Mouse (Mus musculus): ENCODE data around the gene Tubb3. TPM values are rescaled to one million over a fixed set of nuclear protein-coding genes. Genes with fewer than 3 reads are reported as not detected.

Tubb3 gene
- not detected for total RNA-seq (2023)

DNA sequence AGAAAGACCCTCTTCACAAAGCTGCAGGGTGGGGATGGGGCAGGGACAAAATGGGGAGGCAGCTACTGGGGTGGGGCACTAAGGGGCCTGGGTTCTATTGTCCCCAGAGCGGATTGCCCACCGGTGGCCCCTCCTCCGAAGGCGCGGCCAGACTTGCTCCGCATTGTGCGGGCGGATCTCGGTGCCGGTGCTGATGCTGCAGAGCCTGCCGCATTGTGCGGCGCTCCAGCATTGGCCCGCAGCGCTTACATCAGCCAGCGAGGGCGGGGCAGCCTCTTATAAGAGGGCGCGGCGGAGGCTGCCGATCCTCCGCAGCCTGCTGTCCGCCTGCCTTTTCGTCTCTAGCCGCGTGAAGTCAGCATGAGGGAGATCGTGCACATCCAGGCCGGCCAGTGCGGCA, at the start of gene Tubb3:
TSS of gene Tubb3 (plus strand) at position 179 of the 400 bp plus-strand sequence.

DNA sequence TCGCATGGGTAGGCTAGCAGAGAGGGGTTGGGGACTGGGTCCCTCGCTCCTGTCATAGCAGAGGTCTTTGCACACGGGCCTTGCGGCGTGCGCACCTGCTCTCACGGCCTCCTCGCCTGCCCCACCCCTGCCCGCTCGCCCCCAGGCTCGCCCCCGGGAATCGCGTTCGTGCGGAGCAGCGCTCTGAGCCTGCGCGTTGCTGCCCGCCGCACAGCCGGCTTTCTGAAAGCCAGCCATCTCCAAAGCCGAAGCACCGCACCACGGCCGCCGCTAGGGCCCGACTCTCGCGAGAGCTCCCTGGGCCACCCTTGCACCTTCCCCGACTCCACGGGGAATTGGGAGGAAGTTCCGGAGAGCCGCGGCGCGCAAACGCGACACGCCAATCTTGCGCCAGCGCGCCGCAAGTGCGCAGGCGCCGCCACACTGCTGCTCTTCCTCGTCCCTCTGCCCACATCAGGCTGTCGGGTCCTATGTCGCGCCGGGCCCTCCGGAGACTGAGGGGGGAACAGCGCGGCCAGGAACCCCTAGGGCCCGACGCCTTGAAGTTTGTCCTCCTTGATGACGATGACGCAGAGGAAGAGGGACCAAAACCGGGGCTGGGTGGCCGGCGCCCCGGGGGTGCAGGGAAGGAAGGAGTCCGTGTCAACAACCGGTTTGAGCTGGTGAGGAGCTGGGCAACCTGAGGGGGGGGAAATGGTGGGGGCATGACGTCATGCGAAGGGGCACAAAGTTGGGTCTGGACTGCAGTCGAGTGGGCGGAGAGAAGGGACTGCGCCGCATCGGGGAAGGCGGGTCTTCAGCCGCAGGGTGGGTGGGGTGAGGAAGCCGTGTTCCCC, 37.6 kb upstream of the Tubb3 start, which contains the start of gene Tcf25:
TSS of gene Tcf25 (plus strand) at position 351 of the 836 bp plus-strand sequence.

DNA sequence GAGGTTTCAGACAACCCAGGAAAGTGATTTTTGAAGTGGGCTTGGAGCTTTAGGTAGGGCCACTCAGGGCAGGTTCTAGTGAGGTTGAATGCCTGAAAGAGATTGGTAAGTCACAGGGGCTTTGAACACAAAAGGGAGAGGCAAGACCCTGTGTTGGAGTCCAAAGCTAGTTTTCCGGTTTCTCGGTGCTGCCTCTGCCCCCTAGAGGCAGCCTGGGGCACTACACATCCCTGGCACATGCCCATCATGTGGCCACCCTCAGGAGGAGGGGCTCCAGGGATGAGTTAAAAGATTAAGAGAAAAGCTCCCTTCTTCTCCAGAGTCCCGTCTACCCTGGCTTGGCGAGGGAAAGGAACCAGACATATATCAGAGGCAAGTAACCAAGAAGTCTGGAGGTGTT, 4.4 kb upstream of the Tubb3 start, which contains the start of gene Mc1r:
TSS of gene Mc1r (plus strand) at position 322 of the 400 bp plus-strand sequence.

DNA sequence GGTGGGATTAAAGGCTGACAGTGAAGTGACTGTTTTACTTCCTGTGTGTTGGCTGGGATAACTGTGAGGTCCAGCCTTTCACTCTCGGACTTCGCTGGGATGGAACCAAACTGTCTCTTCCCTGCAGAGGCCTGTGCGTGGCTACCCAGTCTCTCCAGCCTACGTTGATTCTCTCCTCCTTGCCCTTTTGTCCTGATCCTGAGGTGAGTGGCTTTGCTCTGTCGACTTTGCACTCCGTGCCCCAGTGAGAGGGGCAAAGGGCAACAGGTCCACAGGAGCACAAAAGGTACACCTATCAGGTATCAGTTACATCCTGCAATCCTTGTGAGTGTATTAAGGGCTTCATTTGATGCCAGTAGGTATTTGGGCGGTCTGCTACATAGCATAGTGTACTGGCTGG, 12.2 kb downstream of the Tubb3 start, which contains the start of gene Def8:
TSS of gene Def8 (plus strand) at position 87 of the 400 bp plus-strand sequence.

Other genes with a start within 250 kb of the Tubb3 start
- gene Dpep1, start 225.2 kb upstream of the Tubb3 start, total RNA-seq (2023), result not detected
- 10 to 100 TPM; 78.8 to 88.5 TPM for gene Chmp1a, start 198.7 kb upstream of the Tubb3 start, total RNA-seq (2023)
- gene Spata33, start 198.6 kb upstream of the Tubb3 start, total RNA-seq (2023), result not detected
- gene Cdk10, start 186.6 kb upstream of the Tubb3 start, total RNA-seq (2023), result 10 to 100 TPM; 63.8 to 86.4 TPM
- 10 to 100 TPM in 1 of 2 experiments, 1 to 10 TPM in 1; 7.0 to 10.7 TPM for gene Spata2l, start 175.2 kb upstream of the Tubb3 start, total RNA-seq (2023)
- gene Zfp276, start 157.2 kb upstream of the Tubb3 start, total RNA-seq (2023), result 10 to 100 TPM; 36.3 to 39.3 TPM
- gene Vps9d1, start 157.1 kb upstream of the Tubb3 start, total RNA-seq (2023), result 10 to 100 TPM; 41.2 TPM
- 100 to 1,000 TPM in 1 of 2 experiments, 10 to 100 TPM in 1; 81.2 to 111 TPM for gene Fanca, start 92.8 kb upstream of the Tubb3 start, total RNA-seq (2023)
- gene Spire2, start 78.7 kb upstream of the Tubb3 start, total RNA-seq (2023), result under 1 TPM in 1 of 2 experiments, not detected in 1; 0.23 TPM
- gene Tcf25, start 37.7 kb upstream of the Tubb3 start, total RNA-seq (2023), result 100 to 1,000 TPM; 282 to 288 TPM
- under 1 TPM; 0.21 to 0.46 TPM for gene Mc1r, start 4.3 kb upstream of the Tubb3 start, total RNA-seq (2023)
- gene Def8, start 12.1 kb downstream of the Tubb3 start, total RNA-seq (2023), result 10 to 100 TPM; 13.5 to 14.4 TPM
- 10 to 100 TPM; 58.2 to 70.4 TPM for gene Afg3l1, start 66.5 kb downstream of the Tubb3 start, total RNA-seq (2023)
- gene Dbndd1, start 104.0 kb downstream of the Tubb3 start, total RNA-seq (2023), result not detected
- gene Gas8, start 107.4 kb downstream of the Tubb3 start, total RNA-seq (2023), result 1 to 10 TPM; 5.5 to 6.2 TPM
- not detected for gene Rhou, start 242.5 kb downstream of the Tubb3 start, total RNA-seq (2023)

Measured in B cell, adult 67 days (primary cell).